Mouse (Mus musculus) cerebellum, postnatal 36 days (tissue): Measurements from ENCODE around the gene Spsb2.
A peak's percentile ranks its signal among the peaks of the same experiment; 100 is the strongest.

Experiments
- DNase-seq, 2 experiments: peaks; one replicate each; pipeline ENCODE4 v3.0.0; 2021 to 2022; ENCODE audit warnings: mixed read lengths in 2 of 2

The Spsb2 gene

DNA sequence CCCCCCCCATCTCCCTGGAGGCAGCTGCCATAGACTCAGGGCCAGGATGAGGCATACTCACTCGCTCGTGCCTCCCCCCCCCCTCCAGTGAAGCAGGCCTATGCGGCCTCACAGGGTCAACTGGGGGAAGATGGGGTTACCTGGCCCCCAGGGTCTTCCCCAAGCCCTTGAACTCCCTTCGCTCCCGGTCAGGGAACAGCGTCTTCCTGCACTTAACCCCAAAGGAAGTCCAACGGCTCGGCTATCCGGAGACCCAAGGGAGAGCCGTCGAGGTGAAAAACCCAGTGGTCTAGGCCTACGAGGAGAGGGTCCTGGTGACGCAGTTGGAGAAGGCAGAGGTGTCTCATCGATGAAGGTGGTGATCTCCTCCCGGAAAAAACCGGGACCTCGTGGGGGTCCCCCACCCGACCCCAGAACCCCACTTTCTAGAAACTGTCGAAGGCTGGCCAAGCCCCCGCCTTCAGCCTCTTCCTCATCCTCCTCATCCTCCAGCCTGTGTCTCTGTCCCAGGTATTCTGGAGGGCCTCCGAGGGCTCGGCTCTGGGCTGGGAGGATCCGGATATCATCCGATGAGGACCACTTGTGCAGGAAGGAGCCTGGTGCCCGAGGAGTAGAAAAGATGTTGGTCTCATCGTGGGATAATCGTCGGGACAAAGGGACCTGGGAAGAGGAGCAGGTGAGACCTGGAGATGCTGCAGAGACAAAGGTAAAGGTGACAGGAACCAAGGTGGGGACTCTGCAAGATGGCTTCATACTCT lies 50.3 kb downstream of the Spsb2 start:
- DNase-seq, result no peak

DNA sequence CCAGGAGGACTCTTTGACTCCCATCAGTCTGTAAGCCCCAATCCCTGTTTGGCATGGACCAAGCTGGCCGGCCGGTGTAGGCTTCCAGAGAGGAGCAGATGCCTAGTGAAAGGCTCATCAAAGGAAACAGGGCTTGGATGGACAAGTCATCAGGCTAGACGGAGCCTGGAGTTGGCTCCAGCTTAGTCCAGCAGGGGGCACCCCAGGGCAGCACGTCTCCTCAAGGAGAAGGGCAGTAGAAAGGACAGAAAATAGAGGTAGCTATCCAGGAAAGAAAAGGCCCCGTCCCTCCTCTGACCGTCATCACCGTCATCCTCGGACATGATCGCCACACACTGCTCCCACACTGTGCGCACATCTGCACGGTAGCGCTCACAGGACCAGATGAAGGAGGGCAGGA lies 51.3 kb downstream of the Spsb2 start:
- DNase-seq, result peak; percentile 94 to 96
